Comparison of ENCODE assay signal across 8 mouse cellular contexts in genomic region chrX:73930402-73931062, GRCm38 (mm10). TPM values are rescaled to one million over a fixed set of nuclear protein-coding genes. Genes with fewer than 3 reads are reported as not detected.
DNase-seq lines count a peak whose midpoint lies in the region; ATAC-seq lines count a peak whose summit lies in the region.

Gene Renbp (minus strand): TSS chrX:73930850.

- no peaks in the 10 kb centered on the region for H3K27me3 ChIP-seq in hindbrain, embryonic 15.5 days
- H3K27me3 ChIP-seq in liver, embryonic 12.5 days (replicated peaks) = no peaks in the 10 kb centered on the region

- H3K36me3 ChIP-seq in hindbrain, embryonic 15.5 days = no peaks in the 10 kb centered on the region
- H3K36me3 ChIP-seq in liver, embryonic 12.5 days = no peaks in the 10 kb centered on the region

- peak within 1 kb of the TSS; percentile 15; the same call in 1 of the 2 replicates for H3K4me2 ChIP-seq in hindbrain, embryonic 15.5 days
- H3K4me2 ChIP-seq in liver, embryonic 12.5 days = peak within 1 kb of the TSS; percentile 60

- no peaks in the 10 kb centered on the region for H3K4me1 ChIP-seq in hindbrain, embryonic 15.5 days (replicated peaks)
- H3K4me1 ChIP-seq in liver, embryonic 12.5 days = peaks cover 34% of the 10 kb centered on the region

- H3K27ac ChIP-seq in hindbrain, embryonic 15.5 days (replicated peaks) = no peak within 1 kb of the TSS
- no peak within 1 kb of the TSS for H3K27ac ChIP-seq in liver, embryonic 12.5 days

- no peaks in the 10 kb centered on the region for H3K9me3 ChIP-seq in hindbrain, embryonic 15.5 days
- no peaks in the 10 kb centered on the region for H3K9me3 ChIP-seq in liver, embryonic 12.5 days (replicated peaks)

- no peak within 1 kb of the TSS for H3K9ac ChIP-seq in hindbrain, embryonic 15.5 days
- peak within 1 kb of the TSS; percentile 44; the same call in 1 of the 2 replicates for H3K9ac ChIP-seq in liver, embryonic 12.5 days

- ATAC-seq in hindbrain, embryonic 15.5 days (ENCODE audit: low FRiP score, low read depth) = peak; percentile 42; the same call in 1 of the 2 replicates
- ATAC-seq in liver, embryonic 12.5 days = peak; percentile 95
- ATAC-seq in monocyte, adult 5-6 weeks (replicated peaks; ENCODE audit: insufficient number of reproducible peaks, low FRiP score, low TSS enrichment, poor library complexity, severe bottlenecking) = peak; percentile 76

- peak within 1 kb of the TSS; percentile 14 for H3K4me3 ChIP-seq in hindbrain, embryonic 15.5 days
- peak within 1 kb of the TSS; percentile 36 for H3K4me3 ChIP-seq in liver, embryonic 12.5 days

- 37% methylated on average over 17 of the region's 17 CpGs for WGBS in hindbrain, embryonic 15.5 days
- 37% methylated on average over 17 of the region's 17 CpGs for WGBS in liver, embryonic 12.5 days (ENCODE audit: insufficient replicate concordance)

- DNase-seq in cerebellum, postnatal 10 days = peak; percentile 38 to 48
- DNase-seq in cerebellum, adult 18-20 months = no peak
- peak; percentile 32 for DNase-seq in brain, adult 2 months (ENCODE audit: low read depth, low spot score)
- DNase-seq in gastrocnemius, adult 8-10 months (ENCODE audit: low spot score in 2 of 2) = peak; percentile 21 to 50
- peak; percentile 51 for DNase-seq in thymus, postnatal 0 days (ENCODE audit: low spot score)

RNA-seq across cellular contexts. Expression of gene Renbp, which starts in this region (rescaled TPM):
- total RNA-seq in gastrocnemius, adult 8-10 months (2022) = 1 to 10 TPM in 3 of 4 experiments, under 1 TPM in 1; 0.87 to 2.3 (median 1.5) TPM
- 13.3 and 14.1 TPM in 2 replicates for polyA plus RNA-seq in hindbrain, embryonic 15.5 days (2015; fragmentation: Nextera tagmentation; extraction: Ambion mirVana)
- 21.2 and 22.9 TPM in 2 replicates for polyA plus RNA-seq in liver, embryonic 12.5 days (2016; fragmentation: Nextera tagmentation; extraction: Ambion mirVana)
- total RNA-seq in monocyte, adult 5-6 weeks (2017) = 15.9 to 27.6 TPM (median 20.8 TPM) in 3 replicates
- 43.5 and 43.7 TPM in 2 replicates for polyA plus RNA-seq in thymus, postnatal 0 days (2015; fragmentation: Nextera tagmentation; extraction: Ambion mirVana)

Comparison
In these comparisons a context has a peak if more than half of its experiments do, and no peak if none do; other contexts are left out.
1. DNase-seq: peak in cerebellum, postnatal 10 days (2 of 2), brain, adult 2 months (single experiment), gastrocnemius, adult 8-10 months (2 of 2) and thymus, postnatal 0 days (single experiment); none in cerebellum, adult 18-20 months (0 of 2).
2. ATAC-seq: peak in every context shown above with its lines; median percentile 95 in liver, embryonic 12.5 days; 76 in monocyte, adult 5-6 weeks; 42 in hindbrain, embryonic 15.5 days.